Mouse (Mus musculus) lung, embryonic 14.5 days (tissue): ENCODE data around the gene Il6. TPM values are rescaled to one million over a fixed set of nuclear protein-coding genes. Genes with fewer than 3 reads are reported as not detected.

Experiments used
- ATAC-seq: fragments of 200-750 bp; cut with Nextera tagmentation; 2 replicates; pipeline ENCODE4 v1.8.0; 2017; ENCODE audit warnings: mild to moderate bottlenecking, moderate TSS enrichment, moderate library complexity; ENCODE audit not compliant: insufficient read depth
- DNase-seq: peaks from one replicate; pipeline ENCODE4 v3.0.0-alpha.2; 2015
- H3K27ac ChIP-seq: fragments of 300-500 bp; sonication (generic); 2 replicates; pipeline ENCODE4 v1.5.1; 2014; ENCODE audit warnings: low read depth, mild to moderate bottlenecking, moderate library complexity
- H3K27me3 ChIP-seq: fragments of 300-500 bp; sonication (generic); 2 replicates; pipeline ENCODE4 v1.6.1; 2014; ENCODE audit warnings: low read length, control low read depth; ENCODE audit not compliant: insufficient read depth
- H3K36me3 ChIP-seq: fragments of 300-500 bp; sonication (generic); 2 replicates; pipeline ENCODE4 v1.6.1; 2014; ENCODE audit warnings: control low read depth; ENCODE audit not compliant: insufficient read depth
- H3K4me1 ChIP-seq: fragments of 300-500 bp; sonication (generic); 2 replicates; pipeline ENCODE4 v1.6.1; 2014; ENCODE audit warnings: antibody characterized with exemption, control low read depth; ENCODE audit not compliant: insufficient read depth
- H3K4me2 ChIP-seq: fragments of 300-500 bp; sonication (generic); 2 replicates; pipeline ENCODE4 v1.6.1; 2014; ENCODE audit warnings: mild to moderate bottlenecking
- H3K4me3 ChIP-seq: fragments of 300-500 bp; sonication (generic); 2 replicates; pipeline ENCODE4 v1.5.1; 2014; ENCODE audit warnings: low read depth, low read length
- H3K9ac ChIP-seq: fragments of 300-500 bp; sonication (generic); 2 replicates; pipeline ENCODE4 v1.6.1; 2014
- H3K9me3 ChIP-seq: fragments of 300-500 bp; sonication (generic); 2 replicates; pipeline ENCODE4 v1.6.1; 2016; ENCODE audit warnings: low read depth, low read length, control low read depth
- CTCF ChIP-seq: IDR thresholded peaks from 2 replicates; pipeline ENCODE4 v1.5.1; 2016; ENCODE audit warnings: antibody characterized with exemption, low read depth
- WGBS: fragments of 180-500 bp; shearing (Covaris S2); extraction: QIAGEN DNeasy Blood & Tissue Kit; methylation state at CpG from one replicate; pipeline ENCODE4 v1.1.7; 2014; 5-methylcytosine and 5-hydroxymethylcytosine counted together
- polyA plus RNA-seq: library from polyadenylated mRNA; unstranded; fragments of >200 nt; fragmentation: Nextera tagmentation; extraction: Ambion mirVana; gene quantifications from 2 replicates; pipeline ENCODE4 v1.2.1, GENCODE M21; 2014

The Il6 gene
- polyA plus RNA-seq = not detected in 2 replicates

- ATAC-seq = peak; percentile 89
These were observed at the start of gene Il6 for GRCm38 (mm10) chr5:30012726-30013503. Il6 (plus strand) TSS chr5:30013114.

GRCm38 (mm10) chr5:29963488-29963887, 49.4 kb upstream of the Il6 start:
- no peaks in the 10 kb centered on the region for H3K9me3 ChIP-seq
- 73% methylated on average over 1 of the region's 1 CpGs for WGBS
- H3K4me1 ChIP-seq = no peaks in the 10 kb centered on the region
- H3K4me2 ChIP-seq = no peak overlapping the region
- no peak overlapping the region for H3K9ac ChIP-seq
- ATAC-seq (no peak), DNase-seq (no peak)
- no peaks in the 10 kb centered on the region for H3K36me3 ChIP-seq
- no peak overlapping the region for H3K4me3 ChIP-seq
- no peak for TF ChIP-seq CTCF
- H3K27me3 ChIP-seq = no peaks in the 10 kb centered on the region
- no peak overlapping the region for H3K27ac ChIP-seq

More at GRCm38 (mm10) chr5:30012726-30013503, at the start of gene Il6:
- peak; percentile 93 for DNase-seq
- no peaks in the 10 kb centered on the region for H3K27me3 ChIP-seq
- no peak within 1 kb of the TSS for H3K4me3 ChIP-seq
- no peaks in the 10 kb centered on the region for H3K9me3 ChIP-seq
- peak within 1 kb of the TSS; percentile 23; the same call in 1 of the 2 replicates for H3K4me2 ChIP-seq
- WGBS = 48% methylated on average over 16 of the region's 16 CpGs
- no peaks in the 10 kb centered on the region for H3K4me1 ChIP-seq
- H3K36me3 ChIP-seq = no peaks in the 10 kb centered on the region
- TF ChIP-seq CTCF = peak; percentile 66
- H3K27ac ChIP-seq = no peak within 1 kb of the TSS
- H3K9ac ChIP-seq = no peak within 1 kb of the TSS

- no peak for DNase-seq
- H3K4me1 ChIP-seq = no peaks in the 10 kb centered on the region
- ATAC-seq = no peak
- no peak overlapping the region for H3K9ac ChIP-seq
- no peak overlapping the region for H3K4me2 ChIP-seq
- H3K4me3 ChIP-seq = no peak overlapping the region
- H3K9me3 ChIP-seq = no peaks in the 10 kb centered on the region
- no peaks in the 10 kb centered on the region for H3K27me3 ChIP-seq
- no peak overlapping the region for H3K27ac ChIP-seq
- H3K36me3 ChIP-seq = no peaks in the 10 kb centered on the region
- 10% methylated on average over 1 of the region's 1 CpGs for WGBS
- no peak for TF ChIP-seq CTCF
These were observed 42.7 kb upstream of the Il6 start for GRCm38 (mm10) chr5:29970212-29970611.

GRCm38 (mm10) chr5:29972796-29973195, 40.1 kb upstream of the Il6 start:
- Histone ChIP-seq H3K27me3 (no peaks in the 10 kb centered on the region), H3K9ac (no peak overlapping the region), H3K4me3 (no peak overlapping the region), H3K9me3 (no peaks in the 10 kb centered on the region), H3K27ac (no peak overlapping the region), H3K4me1 (no peaks in the 10 kb centered on the region), H3K4me2 (no peak overlapping the region), H3K36me3 (no peaks in the 10 kb centered on the region)
- ATAC-seq (no peak), DNase-seq (no peak)
- TF ChIP-seq CTCF = no peak
- WGBS = 77% methylated on average over 5 of the region's 5 CpGs

- no peak overlapping the region for H3K27ac ChIP-seq
- TF ChIP-seq CTCF = no peak
- ATAC-seq (no peak), DNase-seq (no peak)
- no peaks in the 10 kb centered on the region for H3K9me3 ChIP-seq
- H3K9ac ChIP-seq = no peak overlapping the region
- H3K4me1 ChIP-seq = no peaks in the 10 kb centered on the region
- no peaks in the 10 kb centered on the region for H3K27me3 ChIP-seq
- 44% methylated on average over 1 of the region's 1 CpGs for WGBS
- H3K36me3 ChIP-seq = no peaks in the 10 kb centered on the region
- H3K4me3 ChIP-seq = no peak overlapping the region
- H3K4me2 ChIP-seq = no peak overlapping the region
These were observed 39.4 kb upstream of the Il6 start for GRCm38 (mm10) chr5:29973533-29973932.

GRCm38 (mm10) chr5:29974115-29974514, 38.8 kb upstream of the Il6 start:
- Histone ChIP-seq H3K9me3 (no peaks in the 10 kb centered on the region), H3K36me3 (no peaks in the 10 kb centered on the region), H3K4me1 (no peaks in the 10 kb centered on the region), H3K27me3 (no peaks in the 10 kb centered on the region), H3K9ac (no peak overlapping the region), H3K4me2 (no peak overlapping the region), H3K4me3 (no peak overlapping the region), H3K27ac (no peak overlapping the region)
- TF ChIP-seq CTCF = no peak
- ATAC-seq = no peak
- no peak for DNase-seq

GRCm38 (mm10) chr5:29993583-29993982, 19.3 kb upstream of the Il6 start:
- H3K4me2 ChIP-seq = no peak overlapping the region
- no peaks in the 10 kb centered on the region for H3K4me1 ChIP-seq
- no peak overlapping the region for H3K27ac ChIP-seq
- H3K4me3 ChIP-seq = no peak overlapping the region
- no peaks in the 10 kb centered on the region for H3K9me3 ChIP-seq
- ATAC-seq (no peak), DNase-seq (no peak)
- TF ChIP-seq CTCF = no peak
- no peaks in the 10 kb centered on the region for H3K36me3 ChIP-seq
- no peaks in the 10 kb centered on the region for H3K27me3 ChIP-seq
- 90% methylated on average over 1 of the region's 1 CpGs for WGBS
- H3K9ac ChIP-seq = no peak overlapping the region
